Comparison of ENCODE assay signal across 12 mouse cellular contexts in genomic region chr19:57555313-57555712, GRCm38 (mm10).
"Had no signal": no experiment of that assay in that cellular context is flagged by ENCODE, and none has a peak within 500 bp of the region (broad histone marks: within the 10 kb centered on the region; RNA-seq: fewer than 3 reads in every experiment).

No protein-coding gene starts in this region.

- ATAC-seq: midbrain, embryonic 13.5 days had no signal

- H3K4me3 ChIP-seq: layer of hippocampus, adult 2 months; limb, embryonic 13.5 days; liver, embryonic 15.5 days; lung, embryonic 15.5 days; midbrain, embryonic 13.5 days had no signal

- H3K9ac ChIP-seq: limb, embryonic 13.5 days; liver, embryonic 15.5 days; lung, embryonic 15.5 days; midbrain, embryonic 13.5 days had no signal

- H3K9me3 ChIP-seq: liver, embryonic 15.5 days; lung, embryonic 15.5 days; midbrain, embryonic 13.5 days had no signal

- H3K4me2 ChIP-seq: limb, embryonic 13.5 days; liver, embryonic 11.5 days; liver, embryonic 15.5 days; lung, embryonic 15.5 days; midbrain, embryonic 13.5 days had no signal

- H3K27me3 ChIP-seq: limb, embryonic 13.5 days; liver, embryonic 15.5 days; lung, embryonic 15.5 days; midbrain, embryonic 13.5 days had no signal

- H3K27ac ChIP-seq: layer of hippocampus, adult 2 months; limb, embryonic 13.5 days; liver, embryonic 15.5 days; lung, embryonic 15.5 days; midbrain, embryonic 13.5 days; stomach, postnatal 0 days had no signal

- DNase-seq: kidney, adult 8-10 months; kidney, postnatal 4 days; lung, postnatal 14 days; right cerebral cortex, postnatal 14 days; thymus, postnatal 4 days had no signal

- H3K36me3 ChIP-seq: limb, embryonic 13.5 days; liver, embryonic 15.5 days; lung, embryonic 15.5 days; midbrain, embryonic 13.5 days had no signal

- H3K4me1 ChIP-seq: liver, embryonic 15.5 days; lung, embryonic 15.5 days had no signal
